Mouse (Mus musculus) right cerebral cortex, postnatal 4 days (tissue): ENCODE results near the gene Cabp1.

Source experiments
- DNase-seq: peaks from one replicate; pipeline ENCODE4 v3.0.0-alpha.2; 2022

Gene Cabp1

DNA sequence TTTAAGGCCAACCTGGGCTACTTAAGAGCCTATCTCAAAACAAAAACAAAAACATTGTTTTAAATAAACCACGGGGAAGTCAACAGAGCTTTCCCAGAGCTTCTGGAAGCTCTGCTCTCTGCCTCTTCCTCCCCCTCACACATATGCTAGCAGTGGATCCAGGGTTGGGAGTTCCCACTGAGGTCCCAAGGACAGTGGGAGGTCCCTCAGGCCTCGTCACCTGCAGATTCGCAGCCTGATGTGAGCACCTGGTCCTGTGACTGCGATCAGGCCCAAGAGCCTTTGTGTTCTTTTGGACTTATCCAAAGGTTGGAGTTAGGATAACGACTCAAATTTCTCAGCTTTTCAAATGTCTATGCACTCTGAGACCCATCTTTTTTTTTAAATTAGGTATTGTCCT lies 14.4 kb upstream of the Cabp1 start:
- no peak for DNase-seq

- DNase-seq = no peak
These were observed 13.7 kb upstream of the Cabp1 start for GRCm38 (mm10) chr5:115207892-115208291.

DNA sequence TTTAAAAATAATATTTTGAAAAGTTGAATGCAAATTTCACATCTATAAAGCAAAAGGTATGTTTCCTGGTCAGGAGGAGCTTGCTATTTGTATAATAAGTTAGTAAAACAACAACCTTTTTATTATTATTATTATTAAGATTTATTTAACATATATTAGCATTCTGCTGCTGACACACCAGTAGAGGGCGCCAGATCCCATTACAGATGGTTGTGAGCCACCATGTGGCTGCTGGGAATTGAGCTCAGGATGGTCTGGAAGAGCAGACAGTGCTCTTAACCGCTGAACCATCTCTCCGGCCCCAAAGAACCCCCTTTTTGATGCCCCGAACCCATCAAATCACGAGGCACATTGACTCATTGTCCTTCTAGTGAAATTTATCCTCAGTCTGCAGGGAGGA lies 13.1 kb upstream of the Cabp1 start:
- peak; percentile 33 for DNase-seq

GRCm38 (mm10) chr5:115204562-115205311 lies 10.6 kb upstream of the Cabp1 start:
- DNase-seq = peak; percentile 63

- DNase-seq = peak; percentile 35
These were observed 9.8 kb upstream of the Cabp1 start for GRCm38 (mm10) chr5:115203735-115204561.

- DNase-seq = no peak
These were observed 543 bp upstream of the Cabp1 start for GRCm38 (mm10) chr5:115194626-115195221.

- peak; percentile 59 for DNase-seq
These were observed 955 bp downstream of the Cabp1 start for GRCm38 (mm10) chr5:115193226-115193625.

DNA sequence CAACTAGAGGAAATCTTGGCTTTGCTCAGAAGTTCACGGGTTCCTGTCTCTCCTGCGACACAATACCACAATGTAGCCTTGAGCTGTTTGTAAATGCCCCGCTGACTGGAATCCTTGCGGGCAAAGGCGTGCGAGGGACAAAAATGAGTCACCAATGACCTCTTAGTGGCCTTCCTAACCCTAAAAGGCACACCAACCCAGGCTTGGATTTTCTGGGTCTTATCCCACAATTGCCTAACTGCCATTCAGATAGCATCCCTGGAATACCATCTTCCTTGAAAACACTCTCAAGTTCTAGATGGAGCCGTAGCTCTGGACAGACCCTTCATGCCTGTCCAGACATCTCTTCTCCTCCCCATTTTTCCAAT lies 1.4 kb downstream of the Cabp1 start:
- DNase-seq = no peak

- peak; percentile 44 for DNase-seq
These were observed 2.0 kb downstream of the Cabp1 start for GRCm38 (mm10) chr5:115191880-115192827.

GRCm38 (mm10) chr5:115190081-115190480 lies 4.1 kb downstream of the Cabp1 start:
- no peak for DNase-seq

GRCm38 (mm10) chr5:115188824-115189223 lies 5.4 kb downstream of the Cabp1 start:
- peak; percentile 39 for DNase-seq

- DNase-seq = peak; percentile 94
These were observed 6.7 kb downstream of the Cabp1 start for GRCm38 (mm10) chr5:115187188-115188131.

GRCm38 (mm10) chr5:115186371-115187073 lies 7.7 kb downstream of the Cabp1 start:
- DNase-seq = no peak

DNA sequence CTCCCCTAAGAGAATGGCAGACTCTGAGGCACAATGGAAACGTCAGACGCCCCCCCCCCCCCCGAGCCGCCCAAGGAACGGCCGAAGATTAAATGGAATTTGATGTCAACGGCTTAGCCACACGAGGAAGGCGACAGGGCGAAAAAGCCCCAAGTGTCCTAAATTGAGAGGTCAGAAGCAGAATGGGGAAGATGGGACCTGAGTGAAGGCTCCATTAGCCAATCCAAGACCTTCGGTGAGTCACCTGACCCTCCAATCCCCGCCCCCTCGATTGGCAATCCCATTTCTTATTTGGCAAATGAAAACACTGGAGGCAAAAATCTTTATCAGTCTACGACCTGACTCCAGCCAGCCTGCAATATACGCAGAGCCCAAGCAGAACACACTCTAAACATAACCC lies 9.5 kb downstream of the Cabp1 start:
- DNase-seq = peak; percentile 69

DNA sequence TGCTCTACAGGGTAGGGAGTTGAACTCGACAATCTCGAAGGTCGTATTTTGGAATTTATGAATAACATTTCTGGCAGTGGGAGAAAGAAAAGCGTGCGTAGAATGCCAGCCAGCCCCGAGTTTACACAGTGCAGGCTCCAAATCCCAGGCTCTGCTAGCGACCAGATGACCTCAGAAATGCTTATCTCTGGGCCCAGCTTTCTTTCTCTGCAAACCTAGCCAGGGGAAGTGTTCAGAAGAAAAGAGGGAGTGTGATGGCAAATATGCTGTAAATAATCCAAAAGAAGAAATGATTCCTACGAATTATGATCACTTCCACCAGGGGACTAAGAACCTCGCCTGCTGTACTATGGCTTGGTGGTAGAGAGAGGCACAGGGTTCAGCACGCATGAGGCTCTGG lies 10.7 kb downstream of the Cabp1 start:
- DNase-seq = no peak

GRCm38 (mm10) chr5:115182925-115183324 lies 11.3 kb downstream of the Cabp1 start:
- DNase-seq = no peak

- no peak for DNase-seq
These were observed 12.8 kb downstream of the Cabp1 start for GRCm38 (mm10) chr5:115181248-115181940.

DNA sequence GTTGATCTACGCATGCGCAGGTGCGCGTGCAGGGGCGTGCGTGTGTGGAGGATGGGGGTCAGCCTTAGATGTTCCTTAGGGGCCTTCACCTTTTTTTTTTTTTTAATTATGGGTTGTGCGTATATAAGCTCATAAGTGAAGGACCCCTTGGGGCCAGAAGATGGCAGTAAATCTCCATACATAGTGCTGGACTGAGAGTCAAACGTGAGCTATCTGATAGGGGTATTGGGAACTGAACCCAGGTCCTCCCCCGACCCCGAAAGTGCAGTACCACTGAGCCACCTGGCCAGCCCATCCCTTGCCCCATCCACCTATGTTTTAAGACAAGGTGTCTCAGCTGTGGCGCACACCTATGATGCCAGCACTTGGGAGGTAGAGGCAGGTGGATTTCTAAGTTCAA lies 14.6 kb downstream of the Cabp1 start:
- DNase-seq = no peak

DNA sequence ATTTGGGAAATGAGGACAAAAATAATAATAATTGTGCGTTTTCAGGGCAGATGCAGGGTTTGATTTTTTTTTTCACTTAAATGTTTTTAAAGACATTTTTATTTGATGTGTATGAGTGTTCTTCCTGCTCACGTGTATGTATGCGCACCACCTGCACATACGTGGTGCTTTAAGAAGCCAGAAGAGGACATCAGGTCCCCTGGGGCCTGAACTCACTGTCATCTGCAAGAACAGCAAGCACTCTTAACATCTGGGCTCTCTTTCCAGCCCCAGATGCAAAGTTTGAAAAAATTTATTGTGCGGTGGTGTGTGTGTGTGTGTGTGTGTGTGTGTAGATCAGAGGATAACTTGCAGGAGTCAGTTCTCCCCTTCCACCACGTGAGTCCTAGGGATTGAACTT lies 16.3 kb downstream of the Cabp1 start:
- DNase-seq = no peak

GRCm38 (mm10) chr5:115174554-115174953 lies 19.6 kb downstream of the Cabp1 start:
- DNase-seq = no peak
